Mouse (Mus musculus) midbrain, embryonic 10.5 days (tissue): ENCODE measurements around the gene Twf2. TPM values are rescaled to one million over a fixed set of nuclear protein-coding genes. Genes with fewer than 3 reads are reported as not detected.

Source experiments
- DNase-seq: peaks from one replicate; pipeline ENCODE4 v3.0.0-alpha.2; 2017; ENCODE audit warnings: low spot score
- H3K27ac ChIP-seq: fragments of 300-500 bp; sonication (generic); replicated peaks from 2 replicates; pipeline ENCODE4 v1.5.1; 2016; ENCODE audit warnings: mild to moderate bottlenecking
- H3K27me3 ChIP-seq: fragments of 300-500 bp; sonication (generic); 2 replicates; pipeline ENCODE4 v1.6.1; 2016; ENCODE audit warnings: low read depth, mild to moderate bottlenecking; ENCODE audit not compliant: poor library complexity, severe bottlenecking
- H3K36me3 ChIP-seq: fragments of 300-500 bp; sonication (generic); 2 replicates; pipeline ENCODE4 v1.6.1; 2016; ENCODE audit warnings: mild to moderate bottlenecking, moderate library complexity
- H3K4me1 ChIP-seq: fragments of 300-500 bp; sonication (generic); 2 replicates; pipeline ENCODE4 v1.6.1; 2016
- H3K4me3 ChIP-seq: fragments of 300-500 bp; sonication (generic); 2 replicates; pipeline ENCODE4 v1.5.1; 2016; ENCODE audit warnings: mild to moderate bottlenecking, moderate library complexity
- H3K9me3 ChIP-seq: fragments of 300-500 bp; sonication (generic); replicated peaks from 2 replicates; pipeline ENCODE4 v1.6.1; 2016; ENCODE audit warnings: mild to moderate bottlenecking
- WGBS: fragments of 180-500 bp; shearing (Covaris S2); methylation state at CpG from one replicate; pipeline ENCODE4 v1.1.7; 2016; 5-methylcytosine and 5-hydroxymethylcytosine counted together
- microRNA counts: library from miRNA; unstranded; fragments of <30 nt; microRNA quantifications from one replicate; lab custom pipeline; 2017
- microRNA-seq: library from miRNA; unstranded; fragments of <30 nt; microRNA quantifications from one replicate; pipeline ENCODE4, GENCODE M21; 2017
- polyA plus RNA-seq: library from polyadenylated mRNA; unstranded; fragments of >200 nt; fragmentation: Nextera tagmentation; extraction: Ambion mirVana; gene quantifications from 2 replicates; pipeline ENCODE4 v1.2.1, GENCODE M21; 2016

Twf2 gene
- polyA plus RNA-seq, 1 experiment from 2014 or later: 74.8 TPM

- Histone ChIP-seq H3K27ac (no peak overlapping the region), H3K9me3 (no peaks in the 10 kb centered on the region), H3K4me3 (no peak overlapping the region), H3K36me3 (no peaks in the 10 kb centered on the region), H3K27me3 (no peaks in the 10 kb centered on the region), H3K4me1 (peaks cover 5% of the 10 kb centered on the region; the same call in 1 of the 2 replicates)
- 82% methylated on average over 3 of the region's 3 CpGs for WGBS
- DNase-seq: no peak
Measured at GRCm38 (mm10) chr9:106261491-106261890, 58.6 kb downstream of the Twf2 start.

GRCm38 (mm10) chr9:106262075-106262474 is 59.2 kb downstream of the Twf2 start:
- 87% methylated on average over 3 of the region's 3 CpGs for WGBS
- DNase-seq: no peak

GRCm38 (mm10) chr9:106263381-106263924 is 60.5 kb downstream of the Twf2 start:
- H3K36me3 ChIP-seq: no peaks in the 10 kb centered on the region
- no peaks in the 10 kb centered on the region for H3K27me3 ChIP-seq
- 88% methylated on average over 9 of the region's 9 CpGs for WGBS
- H3K27ac ChIP-seq: no peak overlapping the region
- no peak overlapping the region for H3K4me3 ChIP-seq
- H3K9me3 ChIP-seq: no peaks in the 10 kb centered on the region
- H3K4me1 ChIP-seq: peaks cover 13% of the 10 kb centered on the region
- DNase-seq: no peak

More at GRCm38 (mm10) chr9:106262075-106262474, 59.2 kb downstream of the Twf2 start:
- Histone ChIP-seq H3K4me1 (peaks cover 5% of the 10 kb centered on the region; the same call in 1 of the 2 replicates), H3K9me3 (no peaks in the 10 kb centered on the region), H3K4me3 (no peak overlapping the region), H3K27ac (no peak overlapping the region), H3K27me3 (no peaks in the 10 kb centered on the region), H3K36me3 (no peaks in the 10 kb centered on the region)

MicroRNAs encoded within 50 kb of the gene (microRNA counts, 519-probe panel; counts per million panel counts)
- 7,249 counts per million, percentile 71 among the panel's probes with 10 or more counts for microRNA mmu-let-7g (lab: Ali Mortazavi, UCI)

Small RNAs within 50 kb of the gene (microRNA-seq; reads per million reads assigned to microRNA genes)
- gene Mir135a-1: 255 reads per million, percentile 61 among the genes with 10 or more reads in this experiment
- gene Mirlet7g: 3,249 reads per million, percentile 87 among the genes with 10 or more reads in this experiment

Other genes with a start within 250 kb of the Twf2 start
- gene Col6a5, start 242.5 kb upstream of the Twf2 start, polyA plus RNA-seq: not detected in 2 replicates
- 0.06 and 0.10 TPM in 2 replicates for gene Col6a4, start 106.3 kb upstream of the Twf2 start, polyA plus RNA-seq
- 5.0 and 8.4 TPM in 2 replicates for gene Glyctk, start 45.0 kb upstream of the Twf2 start, polyA plus RNA-seq
- gene Wdr82, start 32.2 kb upstream of the Twf2 start, polyA plus RNA-seq: 23.4 and 29.3 TPM in 2 replicates
- gene Ppm1m, start 3.4 kb upstream of the Twf2 start, polyA plus RNA-seq: 46.2 and 52.1 TPM in 2 replicates
- 0.05 TPM in 1 of 2 replicates, not detected in the other for gene Tlr9, start 19.5 kb downstream of the Twf2 start, polyA plus RNA-seq
- 71.1 and 82.7 TPM in 2 replicates for gene Alas1, start 45.5 kb downstream of the Twf2 start, polyA plus RNA-seq
- gene Poc1a, start 78.0 kb downstream of the Twf2 start, polyA plus RNA-seq: 38.1 and 46.6 TPM in 2 replicates
- 11.4 and 14.1 TPM in 2 replicates for gene Dusp7, start 165.5 kb downstream of the Twf2 start, polyA plus RNA-seq
- 872 and 1,015 TPM in 2 replicates for gene Rpl29, start 226.3 kb downstream of the Twf2 start, polyA plus RNA-seq
- 39.3 and 42.6 TPM in 2 replicates for gene Acy1, start 235.2 kb downstream of the Twf2 start, polyA plus RNA-seq
- 5.2 TPM in 2 replicates for gene Abhd14b, start 244.4 kb downstream of the Twf2 start, polyA plus RNA-seq
- 37.7 TPM in 2 replicates for gene Abhd14a, start 244.6 kb downstream of the Twf2 start, polyA plus RNA-seq